Mouse (Mus musculus) lung, postnatal 0 days (tissue): ENCODE results near the gene Clspn. TPM values are rescaled to one million over a fixed set of nuclear protein-coding genes. Genes with fewer than 3 reads are reported as not detected.

Experiments
- ATAC-seq: fragments of 200-750 bp; cut with Nextera tagmentation; 2 replicates; pipeline ENCODE4 v1.8.0; 2017; ENCODE audit warnings: moderate library complexity
- DNase-seq: peaks from one replicate; pipeline ENCODE4 v3.0.0-alpha.2; 2016; ENCODE audit warnings: low spot score
- H3K27ac ChIP-seq: fragments of 300-500 bp; sonication (generic); 2 replicates; pipeline ENCODE4 v1.5.1; 2014; ENCODE audit warnings: antibody characterized with exemption, mild to moderate bottlenecking, low read length, mixed read lengths
- H3K27me3 ChIP-seq: fragments of 300-500 bp; sonication (generic); replicated peaks from 2 replicates; pipeline ENCODE4 v1.6.1; 2014; ENCODE audit warnings: low read length, mixed read lengths; ENCODE audit not compliant: insufficient read depth
- H3K36me3 ChIP-seq: fragments of 300-500 bp; sonication (generic); 2 replicates; pipeline ENCODE4 v1.6.1; 2014; ENCODE audit warnings: low read length, mixed read lengths; ENCODE audit not compliant: insufficient read depth
- H3K4me1 ChIP-seq: fragments of 300-500 bp; sonication (generic); 2 replicates; pipeline ENCODE4 v1.6.1; 2014; ENCODE audit warnings: antibody characterized with exemption, low read depth, low read length, mixed read lengths; ENCODE audit not compliant: insufficient read depth
- H3K4me2 ChIP-seq: fragments of 300-500 bp; sonication (generic); replicated peaks from 2 replicates; pipeline ENCODE4 v1.6.1; 2014; ENCODE audit warnings: low read depth, mild to moderate bottlenecking, low read length, moderate library complexity, mixed read lengths
- H3K4me3 ChIP-seq: fragments of 300-500 bp; sonication (generic); 2 replicates; pipeline ENCODE4 v1.5.1; 2014; ENCODE audit warnings: low read depth, low read length
- H3K9ac ChIP-seq: fragments of 300-500 bp; sonication (generic); replicated peaks from 2 replicates; pipeline ENCODE4 v1.6.1; 2014; ENCODE audit warnings: low read depth, mild to moderate bottlenecking
- H3K9me3 ChIP-seq: fragments of 300-500 bp; sonication (generic); 2 replicates; pipeline ENCODE4 v1.6.1; 2016; ENCODE audit warnings: low read length, mixed read lengths
- CTCF ChIP-seq: IDR thresholded peaks from 2 replicates; pipeline ENCODE4 v1.5.1; 2016; ENCODE audit warnings: antibody characterized with exemption, mild to moderate bottlenecking
- EP300 ChIP-seq: IDR thresholded peaks from 2 replicates; pipeline ENCODE4 v1.6.1; 2016; ENCODE audit warnings: antibody characterized with exemption, mild to moderate bottlenecking, control low read depth
- WGBS: fragments of 180-500 bp; shearing (Covaris S2); extraction: QIAGEN DNeasy Blood & Tissue Kit; methylation state at CpG from one replicate; pipeline ENCODE4 v1.1.7; 2014; 5-methylcytosine and 5-hydroxymethylcytosine counted together
- polyA plus RNA-seq: library from polyadenylated mRNA; unstranded; fragments of >200 nt; fragmentation: Nextera tagmentation; extraction: Ambion mirVana; gene quantifications from 2 replicates; pipeline ENCODE4 v1.2.1, GENCODE M21; 2015

The Clspn gene
- polyA plus RNA-seq, 1 experiment from 2014 or later = 3.5 TPM

DNA sequence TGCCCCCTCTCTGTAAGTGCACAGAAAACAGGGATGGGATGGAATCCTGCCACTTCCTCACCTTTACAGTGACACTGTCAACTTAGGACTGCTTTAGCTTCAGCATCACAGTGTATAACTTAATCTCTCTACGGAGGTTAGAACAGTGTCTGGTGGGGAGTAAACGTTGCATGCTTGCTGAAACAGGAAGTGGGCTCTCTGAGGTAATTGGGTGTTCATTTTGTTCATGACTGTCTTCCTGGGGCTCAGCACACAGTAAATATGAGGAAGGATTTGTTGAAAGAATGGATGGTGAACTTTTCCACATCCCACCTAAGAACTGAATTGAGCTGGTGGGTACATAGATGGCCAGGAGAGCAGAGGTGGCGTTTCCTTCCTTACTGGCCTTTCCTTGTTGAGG lies 21.2 kb downstream of the Clspn start:
- Histone ChIP-seq H3K4me3 (no peak overlapping the region), H3K27ac (no peak overlapping the region), H3K27me3 (no peaks in the 10 kb centered on the region), H3K9ac (no peak overlapping the region), H3K36me3 (peaks cover 10% of the 10 kb centered on the region; the same call in 1 of the 2 replicates), H3K4me2 (no peak overlapping the region), H3K9me3 (no peaks in the 10 kb centered on the region), H3K4me1 (no peaks in the 10 kb centered on the region)
- no peak for TF ChIP-seq CTCF
- no peak for TF ChIP-seq EP300
- 77% methylated on average over 3 of the region's 3 CpGs for WGBS
- ATAC-seq (no peak), DNase-seq (no peak)

DNA sequence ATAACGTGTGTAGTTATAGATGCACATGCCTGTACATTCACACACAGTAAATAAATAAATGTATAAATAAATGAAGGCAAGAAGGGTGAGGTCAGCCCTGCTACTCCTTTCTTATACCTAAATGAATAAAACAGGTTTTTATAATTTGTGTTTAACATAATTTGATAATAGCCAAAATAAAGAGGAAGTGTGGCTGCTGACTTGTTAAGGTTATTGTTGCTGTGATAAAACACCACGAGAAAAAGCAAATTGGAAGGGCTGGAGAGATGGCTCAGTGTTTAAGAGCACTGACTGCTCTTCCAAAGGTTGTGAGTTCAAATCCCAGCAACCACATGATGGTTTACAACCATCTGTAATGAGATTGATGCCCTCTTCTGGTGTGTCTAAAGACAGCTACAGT lies 22.3 kb downstream of the Clspn start:
- H3K9me3 ChIP-seq = no peaks in the 10 kb centered on the region
- H3K27me3 ChIP-seq = no peaks in the 10 kb centered on the region
- DNase-seq (no peak), ATAC-seq (no peak)
- TF ChIP-seq CTCF = no peak
- TF ChIP-seq EP300 = no peak
- 72% methylated on average over 2 of the region's 2 CpGs for WGBS
- H3K4me2 ChIP-seq = no peak overlapping the region
- no peak overlapping the region for H3K4me3 ChIP-seq
- no peaks in the 10 kb centered on the region for H3K4me1 ChIP-seq
- H3K9ac ChIP-seq = no peak overlapping the region
- H3K36me3 ChIP-seq = peaks cover 10% of the 10 kb centered on the region; the same call in 1 of the 2 replicates
- H3K27ac ChIP-seq = no peak overlapping the region

DNA sequence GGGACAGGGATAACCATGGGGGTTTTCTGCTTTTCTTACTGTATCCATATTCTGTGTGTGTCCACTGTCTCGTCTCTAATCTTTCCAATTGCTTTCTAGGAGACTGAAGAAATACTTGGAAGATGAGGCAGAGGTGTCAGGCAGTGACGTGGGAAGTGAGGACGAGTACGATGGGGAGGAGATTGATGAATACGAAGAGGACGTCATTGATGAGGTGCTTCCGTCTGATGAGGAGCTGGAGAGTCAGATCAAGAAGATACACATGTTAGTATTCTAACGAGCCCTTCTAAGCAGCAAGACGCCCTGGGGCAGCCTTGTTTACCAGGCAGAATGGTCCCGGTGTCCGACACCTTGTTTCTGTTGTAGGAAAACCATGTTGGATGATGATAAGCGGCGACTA lies 29.0 kb downstream of the Clspn start:
- WGBS = 96% methylated on average over 13 of the region's 13 CpGs
- DNase-seq (no peak), ATAC-seq (no peak)
- Histone ChIP-seq H3K27me3 (no peaks in the 10 kb centered on the region), H3K9ac (no peak overlapping the region), H3K4me3 (no peak overlapping the region), H3K9me3 (no peaks in the 10 kb centered on the region), H3K36me3 (0 out of 2 replicates have a peak, but pooled peaks cover 3% of the 10 kb centered on the region), H3K4me2 (no peak overlapping the region), H3K4me1 (no peaks in the 10 kb centered on the region), H3K27ac (no peak overlapping the region)
- no peak for TF ChIP-seq EP300
- no peak for TF ChIP-seq CTCF

DNA sequence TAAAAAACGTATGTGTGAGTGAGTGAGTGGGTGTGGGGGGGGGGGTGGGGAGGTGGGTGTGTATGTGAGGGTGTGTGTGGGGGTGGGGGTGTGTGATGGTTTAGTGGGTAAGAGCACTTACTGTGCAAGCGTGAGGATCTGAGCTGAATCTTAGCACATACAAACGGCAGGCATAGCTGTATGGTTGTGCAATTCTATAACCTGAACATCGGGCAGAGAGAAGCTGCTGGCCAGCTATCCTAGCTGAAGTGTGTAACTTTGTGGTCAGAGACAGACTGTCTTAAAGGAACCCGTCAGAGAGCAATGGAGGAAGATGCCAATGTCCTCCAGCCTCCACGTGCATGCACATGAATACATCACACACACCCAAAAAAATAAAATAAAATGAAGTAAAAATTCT lies 35.3 kb downstream of the Clspn start:
- no peak overlapping the region for H3K4me2 ChIP-seq
- H3K9me3 ChIP-seq = no peaks in the 10 kb centered on the region
- H3K4me3 ChIP-seq = no peak overlapping the region
- no peaks in the 10 kb centered on the region for H3K27me3 ChIP-seq
- H3K36me3 ChIP-seq = no peaks in the 10 kb centered on the region
- TF ChIP-seq EP300 (no peak), CTCF (no peak)
- no peak overlapping the region for H3K27ac ChIP-seq
- 74% methylated on average over 6 of the region's 6 CpGs for WGBS
- no peak for ATAC-seq
- H3K9ac ChIP-seq = no peak overlapping the region
- no peaks in the 10 kb centered on the region for H3K4me1 ChIP-seq
- no peak for DNase-seq

DNA sequence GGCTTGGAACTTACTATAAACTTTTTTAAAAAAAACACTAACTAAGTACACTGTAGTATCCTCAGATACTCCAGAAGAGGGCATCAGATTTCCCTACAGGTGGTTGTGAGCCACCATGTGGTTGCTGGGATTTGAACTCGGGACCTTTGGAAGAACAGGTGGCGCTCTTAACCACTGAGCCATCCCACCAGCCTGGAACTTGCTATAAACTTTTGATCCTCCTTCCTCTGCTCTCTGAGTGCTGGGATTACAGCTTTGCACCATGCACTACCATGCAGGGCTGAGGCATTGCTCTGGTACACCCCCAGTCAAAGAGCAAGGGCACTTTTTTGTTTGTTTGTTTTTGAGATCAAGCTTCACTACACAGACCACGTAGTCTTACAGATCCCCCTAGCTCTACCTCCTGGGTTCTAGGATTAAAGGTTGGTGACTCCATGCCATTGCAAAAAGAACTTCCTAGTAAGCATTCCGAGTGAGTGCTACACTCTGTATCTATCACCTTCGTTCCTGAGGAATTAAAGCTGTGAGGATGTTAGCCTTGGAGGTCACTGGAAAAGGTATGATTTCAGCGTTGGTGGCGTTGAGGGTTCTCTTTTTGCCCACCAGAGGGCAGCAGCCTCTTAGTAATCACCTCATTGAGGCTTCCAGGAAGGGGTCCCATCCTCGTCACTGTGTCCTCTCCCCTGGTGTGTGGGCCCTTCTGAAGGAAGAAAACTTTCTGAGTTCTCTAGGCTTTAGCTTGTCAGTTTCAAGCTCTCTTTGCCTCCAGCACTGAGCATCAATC lies 43.4 kb downstream of the Clspn start:
- 25% methylated on average over 8 of the region's 8 CpGs for WGBS

DNA sequence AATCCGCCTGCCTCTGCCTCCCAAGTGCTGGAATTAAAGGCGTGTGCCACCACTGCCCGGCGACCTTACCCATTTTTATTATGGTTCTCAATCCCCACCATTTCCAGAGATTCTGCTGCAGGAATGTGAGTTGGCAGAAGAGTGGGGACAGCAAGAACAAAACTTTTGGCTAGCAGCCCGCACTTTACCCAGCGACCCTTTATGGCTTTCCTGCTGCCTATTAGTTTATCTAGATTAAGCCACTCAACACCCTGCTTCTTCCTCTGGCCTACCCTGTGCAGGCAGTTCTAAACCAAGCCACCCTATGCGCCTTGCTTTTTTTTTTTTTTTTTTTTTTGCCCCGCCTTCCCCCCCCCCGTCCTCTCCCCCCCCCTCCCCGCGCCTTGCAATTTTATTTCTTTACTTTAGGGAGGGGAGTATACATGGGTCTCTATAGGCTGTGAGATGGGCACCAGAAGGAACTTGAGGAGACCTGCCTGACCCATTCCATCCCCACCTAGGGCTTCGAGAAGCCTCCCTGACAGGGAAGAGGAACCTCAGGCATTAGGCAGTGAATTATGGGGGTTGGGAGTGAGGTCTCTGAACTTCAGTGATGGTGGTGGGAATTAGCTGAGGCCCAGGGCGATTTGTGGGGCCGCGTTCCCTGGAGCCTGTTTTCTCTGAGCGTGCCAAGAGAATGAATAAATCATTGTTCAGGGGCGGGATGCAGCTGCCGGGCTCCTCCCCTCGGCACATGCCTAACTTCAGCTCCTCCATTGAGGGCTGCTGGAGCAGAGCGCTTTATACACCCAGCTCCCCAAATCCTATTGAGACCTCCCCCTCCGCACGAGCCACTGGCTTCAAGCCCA lies 45.1 kb downstream of the Clspn start:
- peak; percentile 52 for ATAC-seq
- Histone ChIP-seq H3K27ac (no peak overlapping the region), H3K9me3 (no peaks in the 10 kb centered on the region), H3K4me3 (no peak overlapping the region), H3K4me2 (no peak overlapping the region), H3K27me3 (no peaks in the 10 kb centered on the region), H3K9ac (no peak overlapping the region), H3K36me3 (no peaks in the 10 kb centered on the region), H3K4me1 (no peaks in the 10 kb centered on the region)
- TF ChIP-seq CTCF = no peak
- TF ChIP-seq EP300 = no peak
- peak; percentile 49 for DNase-seq
- 24% methylated on average over 19 of the region's 22 CpGs for WGBS

More for the DNA sequence above, 43.4 kb downstream of the Clspn start:
- Histone ChIP-seq H3K9ac (no peak overlapping the region), H3K4me1 (no peaks in the 10 kb centered on the region), H3K27me3 (no peaks in the 10 kb centered on the region), H3K27ac (no peak overlapping the region), H3K4me3 (no peak overlapping the region), H3K36me3 (no peaks in the 10 kb centered on the region), H3K9me3 (no peaks in the 10 kb centered on the region), H3K4me2 (no peak overlapping the region)
- peak; percentile 89 for TF ChIP-seq CTCF
- no peak for TF ChIP-seq EP300
- ATAC-seq = no peak
- peak; percentile 69 for DNase-seq
